Mouse (Mus musculus): ENCODE data around the gene Siah1b. TPM values are rescaled to one million over a fixed set of nuclear protein-coding genes. Genes with fewer than 3 reads are reported as not detected.

Gene Siah1b
- polyA plus RNA-seq, 1 experiment: 5.9 TPM

- H3K79me2 ChIP-seq (ENCODE audit: control insufficient read depth, insufficient read depth): no peaks in the 10 kb centered on the region
- H3K4me3 ChIP-seq: no peak overlapping the region
- no peak for TF ChIP-seq POLR2AphosphoS2 (IDR thresholded peaks at IDR 0.05; ENCODE audit: insufficient read length, low read depth)
- H3K4me2 ChIP-seq (ENCODE audit: low read depth): no peak overlapping the region
- no peaks in the 10 kb centered on the region for H3K36me3 ChIP-seq (ENCODE audit: control insufficient read depth, insufficient read depth)
- H3K27me3 ChIP-seq (ENCODE audit: control insufficient read depth, insufficient read depth, insufficient read length): no peaks in the 10 kb centered on the region
- no peak overlapping the region for H3ac ChIP-seq (ENCODE audit: control insufficient read depth, insufficient read length)
Observed at GRCm38 (mm10) chrX:164102656-164103055, 26.4 kb upstream of the Siah1b start.

GRCm38 (mm10) chrX:164102198-164102597, 25.9 kb upstream of the Siah1b start:
- Histone ChIP-seq H3K4me3 (no peak overlapping the region), H3K4me2 (ENCODE audit: low read depth) (no peak overlapping the region), H3K27me3 (ENCODE audit: control insufficient read depth, insufficient read depth, insufficient read length) (no peaks in the 10 kb centered on the region), H3K79me2 (ENCODE audit: control insufficient read depth, insufficient read depth) (no peaks in the 10 kb centered on the region), H3K36me3 (ENCODE audit: control insufficient read depth, insufficient read depth) (no peaks in the 10 kb centered on the region), H3ac (ENCODE audit: control insufficient read depth, insufficient read length) (no peak overlapping the region)
- TF ChIP-seq TCF12 (IDR thresholded peaks at IDR 0.05; ENCODE audit: insufficient read depth, poor library complexity, severe bottlenecking) (no peak), SRF (IDR thresholded peaks at IDR 0.05; ENCODE audit: control insufficient read depth, insufficient read length, low read depth) (no peak), REST (IDR thresholded peaks at IDR 0.05; ENCODE audit: insufficient read depth, insufficient read length) (no peak), MYOG (IDR thresholded peaks at IDR 0.05; ENCODE audit: control insufficient read depth in 1 of 3, insufficient read depth in 1 of 3, insufficient read length in 2 of 3, low read depth in 2 of 3) (no peak), TCF3 (IDR thresholded peaks at IDR 0.05; ENCODE audit: insufficient read length, low read depth) (no peak), POLR2AphosphoS2 (IDR thresholded peaks at IDR 0.05; ENCODE audit: insufficient read length, low read depth) (no peak)

GRCm38 (mm10) chrX:164101483-164101882, 25.2 kb upstream of the Siah1b start:
- no peak overlapping the region for H3ac ChIP-seq (ENCODE audit: control insufficient read depth, insufficient read length)
- no peaks in the 10 kb centered on the region for H3K27me3 ChIP-seq (ENCODE audit: control insufficient read depth, insufficient read depth, insufficient read length)
- no peaks in the 10 kb centered on the region for H3K36me3 ChIP-seq (ENCODE audit: control insufficient read depth, insufficient read depth)
- no peaks in the 10 kb centered on the region for H3K79me2 ChIP-seq (ENCODE audit: control insufficient read depth, insufficient read depth)
- H3K4me2 ChIP-seq (ENCODE audit: low read depth): no peak overlapping the region
- H3K4me3 ChIP-seq: no peak overlapping the region
- TF ChIP-seq REST (IDR thresholded peaks at IDR 0.05; ENCODE audit: insufficient read depth, insufficient read length): no peak
- no peak for TF ChIP-seq POLR2A (IDR thresholded peaks at IDR 0.05; ENCODE audit: insufficient read length, low read depth)
- no peak for TF ChIP-seq SRF (IDR thresholded peaks at IDR 0.05; ENCODE audit: control insufficient read depth, insufficient read length, low read depth)
- TF ChIP-seq CEBPB (IDR thresholded peaks at IDR 0.05; ENCODE audit: insufficient read depth, poor library complexity, severe bottlenecking): no peak
- TF ChIP-seq POLR2AphosphoS2 (IDR thresholded peaks at IDR 0.05; ENCODE audit: insufficient read length, low read depth): no peak
- TF ChIP-seq MAX (IDR thresholded peaks at IDR 0.05; ENCODE audit: low read depth): no peak
- TF ChIP-seq MYOG (IDR thresholded peaks at IDR 0.05; ENCODE audit: control insufficient read depth in 1 of 3, insufficient read depth in 1 of 3, insufficient read length in 2 of 3, low read depth in 2 of 3): no peak

GRCm38 (mm10) chrX:164095838-164096237, 19.5 kb upstream of the Siah1b start:
- no peaks in the 10 kb centered on the region for H3K36me3 ChIP-seq (ENCODE audit: control insufficient read depth, insufficient read depth)
- no peak overlapping the region for H3K4me3 ChIP-seq
- H3K4me2 ChIP-seq (ENCODE audit: low read depth): no peak overlapping the region
- no peaks in the 10 kb centered on the region for H3K79me2 ChIP-seq (ENCODE audit: control insufficient read depth, insufficient read depth)
- no peak overlapping the region for H3ac ChIP-seq (ENCODE audit: control insufficient read depth, insufficient read length)
- no peaks in the 10 kb centered on the region for H3K27me3 ChIP-seq (ENCODE audit: control insufficient read depth, insufficient read depth, insufficient read length)
- TF ChIP-seq POLR2A (IDR thresholded peaks at IDR 0.05; ENCODE audit: insufficient read length, low read depth) (no peak), MYOD1 (IDR thresholded peaks at IDR 0.05; ENCODE audit: control insufficient read depth in 1 of 3, insufficient read length in 2 of 3, low read depth in 2 of 3) (no peak), REST (IDR thresholded peaks at IDR 0.05; ENCODE audit: insufficient read depth, insufficient read length) (no peak), CEBPB (IDR thresholded peaks at IDR 0.05; ENCODE audit: insufficient read depth, poor library complexity, severe bottlenecking) (no peak), MYOG (IDR thresholded peaks at IDR 0.05; ENCODE audit: control insufficient read depth in 1 of 3, insufficient read depth in 1 of 3, insufficient read length in 2 of 3, low read depth in 2 of 3) (no peak), E2F4 (IDR thresholded peaks at IDR 0.05; ENCODE audit: insufficient read depth) (no peak), TCF3 (IDR thresholded peaks at IDR 0.05; ENCODE audit: insufficient read length, low read depth) (no peak), TCF12 (IDR thresholded peaks at IDR 0.05; ENCODE audit: insufficient read depth, poor library complexity, severe bottlenecking) (no peak), POLR2AphosphoS2 (IDR thresholded peaks at IDR 0.05; ENCODE audit: insufficient read length, low read depth) (no peak), MAX (IDR thresholded peaks at IDR 0.05; ENCODE audit: low read depth) (no peak), SRF (IDR thresholded peaks at IDR 0.05; ENCODE audit: control insufficient read depth, insufficient read length, low read depth) (no peak), USF1 (IDR thresholded peaks at IDR 0.05; ENCODE audit: low read depth) (no peak)

- H3ac ChIP-seq (ENCODE audit: control insufficient read depth, insufficient read length): no peak overlapping the region
- TF ChIP-seq MAX (IDR thresholded peaks at IDR 0.05; ENCODE audit: low read depth) (no peak), USF1 (IDR thresholded peaks at IDR 0.05; ENCODE audit: low read depth) (no peak), CEBPB (IDR thresholded peaks at IDR 0.05; ENCODE audit: insufficient read depth, poor library complexity, severe bottlenecking) (no peak), SRF (IDR thresholded peaks at IDR 0.05; ENCODE audit: control insufficient read depth, insufficient read length, low read depth) (no peak), E2F4 (IDR thresholded peaks at IDR 0.05; ENCODE audit: insufficient read depth) (no peak), POLR2AphosphoS2 (IDR thresholded peaks at IDR 0.05; ENCODE audit: insufficient read length, low read depth) (no peak), POLR2A (IDR thresholded peaks at IDR 0.05; ENCODE audit: insufficient read length, low read depth) (no peak), TCF3 (IDR thresholded peaks at IDR 0.05; ENCODE audit: insufficient read length, low read depth) (no peak), MYOG (IDR thresholded peaks at IDR 0.05; ENCODE audit: control insufficient read depth in 1 of 3, insufficient read depth in 1 of 3, insufficient read length in 2 of 3, low read depth in 2 of 3) (no peak), MYOD1 (IDR thresholded peaks at IDR 0.05; ENCODE audit: control insufficient read depth in 1 of 3, insufficient read length in 2 of 3, low read depth in 2 of 3) (no peak), TCF12 (IDR thresholded peaks at IDR 0.05; ENCODE audit: insufficient read depth, poor library complexity, severe bottlenecking) (no peak), REST (IDR thresholded peaks at IDR 0.05; ENCODE audit: insufficient read depth, insufficient read length) (no peak)
- no peak overlapping the region for H3K4me2 ChIP-seq (ENCODE audit: low read depth)
- H3K79me2 ChIP-seq (ENCODE audit: control insufficient read depth, insufficient read depth): no peaks in the 10 kb centered on the region
- no peaks in the 10 kb centered on the region for H3K27me3 ChIP-seq (ENCODE audit: control insufficient read depth, insufficient read depth, insufficient read length)
- H3K4me3 ChIP-seq: no peak overlapping the region
- H3K36me3 ChIP-seq (ENCODE audit: control insufficient read depth, insufficient read depth): no peaks in the 10 kb centered on the region
Observed at GRCm38 (mm10) chrX:164093435-164093834, 17.1 kb upstream of the Siah1b start.
